Mouse (Mus musculus) liver, postnatal 0 days (tissue): ENCODE results near the gene Arfip1.
A peak's percentile ranks its signal among the peaks of the same experiment; 100 is the strongest.

Experiments
- CTCF ChIP-seq: sonication (generic); IDR thresholded peaks from 2 replicates; pipeline ENCODE4 v1.5.1; 2016; ENCODE audit warnings: antibody characterized with exemption, low read depth
- EP300 ChIP-seq: IDR thresholded peaks from 2 replicates; pipeline ENCODE4 v1.6.1; 2016; ENCODE audit warnings: antibody characterized with exemption, low read depth, mild to moderate bottlenecking

GRCm38 (mm10) chr3:84615050-84615855 lies 32.8 kb upstream of the Arfip1 start:
- peak; percentile 76 for TF ChIP-seq CTCF
- no peak for TF ChIP-seq EP300
